Mouse (Mus musculus): ENCODE measurements around the gene Polr2m.
A peak's percentile ranks its signal among the peaks of the same experiment; 100 is the strongest.

DNA sequence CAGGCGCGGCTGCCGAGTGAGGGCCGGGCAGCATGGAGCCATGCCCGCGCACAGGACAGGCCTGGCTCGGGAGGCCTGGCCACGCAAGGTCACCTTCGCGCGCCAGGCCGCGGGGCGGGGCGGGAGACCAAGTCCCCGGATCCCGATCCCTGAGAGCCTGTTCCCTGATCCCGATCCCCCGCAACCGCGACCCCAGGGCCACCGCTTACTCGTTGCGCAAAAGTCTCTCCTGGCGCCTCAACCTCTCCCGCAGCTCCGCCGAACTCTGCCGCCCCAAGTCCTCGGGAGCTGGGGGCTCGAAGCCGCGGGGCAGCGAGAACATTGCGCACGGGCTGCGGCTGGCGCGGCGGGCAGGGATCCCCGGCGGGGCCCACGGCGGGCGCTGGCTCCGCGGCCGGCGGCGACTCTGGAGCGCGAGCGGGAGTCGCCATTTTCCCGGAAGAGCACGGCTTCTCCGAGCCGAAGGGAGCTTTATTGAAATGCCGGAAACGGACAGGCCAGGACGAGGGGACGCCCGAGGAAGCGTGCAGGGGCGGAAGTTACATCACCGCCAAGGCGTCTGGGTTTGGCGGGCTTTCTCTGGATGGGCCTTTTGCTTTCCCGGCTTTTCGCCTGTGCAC, at the start of gene Polr2m:
- no peak for TF ChIP-seq CTCF (IDR thresholded peaks at IDR 0.05; ENCODE audit: low read depth, low read length)
- TF ChIP-seq POLR2A (IDR thresholded peaks at IDR 0.05; ENCODE audit: borderline replicate concordance, low read depth, low read length), result 0 out of 2 replicates have a peak, but pooled peaks have one; percentile 32

All from bone marrow macrophage, adult 2 months (primary cell).